Mouse (Mus musculus) spleen, adult 2 months (tissue): ENCODE results near the gene Gmds. TPM values are rescaled to one million over a fixed set of nuclear protein-coding genes. Genes with fewer than 3 reads are reported as not detected.

Source experiments
- DNase-seq, 2 experiments: peaks; one replicate each; pipeline versions ENCODE4 v3.0.0 to v3.0.0-alpha.2; 2012 to 2021; ENCODE audit warnings: low spot score in 2 of 2, low read depth in 1 of 2
- H3K27ac ChIP-seq: fragments of 200-500 bp; 2 replicates; pipeline ENCODE4 v1.5.1; 2012; ENCODE audit warnings: low read length, inconsistent platforms; ENCODE audit not compliant: insufficient read depth
- H3K27me3 ChIP-seq: fragments of 200-500 bp; 2 replicates; pipeline ENCODE4 v1.6.1; 2012; ENCODE audit warnings: mild to moderate bottlenecking, moderate library complexity, low read length, inconsistent platforms; ENCODE audit not compliant: control insufficient read depth, insufficient read depth
- H3K36me3 ChIP-seq: fragments of 200-500 bp; 2 replicates; pipeline ENCODE4 v1.6.1; 2012; ENCODE audit warnings: mild to moderate bottlenecking, low read length, inconsistent platforms; ENCODE audit not compliant: control insufficient read depth, insufficient read depth
- H3K4me1 ChIP-seq: fragments of 200-500 bp; 2 replicates; pipeline ENCODE4 v1.6.1; 2011; ENCODE audit warnings: inconsistent platforms; ENCODE audit not compliant: control insufficient read depth, insufficient read depth, insufficient read length
- H3K4me3 ChIP-seq: fragments of 200-500 bp; 2 replicates; pipeline ENCODE4 v1.5.1; 2011; ENCODE audit warnings: mild to moderate bottlenecking, inconsistent platforms; ENCODE audit not compliant: insufficient read depth, insufficient read length; ENCODE audit errors: extremely low read depth
- CTCF ChIP-seq: fragments of 200-500 bp; IDR thresholded peaks from 2 replicates; pipeline ENCODE4 v1.5.1; 2011; ENCODE audit warnings: mild to moderate bottlenecking, inconsistent platforms; ENCODE audit not compliant: insufficient read depth, insufficient read length, insufficient replicate concordance; ENCODE audit errors: extremely low read depth
- POLR2A ChIP-seq: fragments of 200-500 bp; IDR thresholded peaks from 2 replicates; pipeline ENCODE4 v1.6.1; 2011; ENCODE audit warnings: low read depth, low read length, inconsistent platforms
- WGBS: fragments of 180-500 bp; shearing (Covaris S2); methylation state at CpG from one replicate; pipeline ENCODE4 v1.1.7; 2018; 5-methylcytosine and 5-hydroxymethylcytosine counted together
- polyA plus RNA-seq: library from polyadenylated mRNA; depleted of rRNA; stranded (reverse); fragments of >200 nt; gene quantifications from 2 replicates; pipeline ENCODE4 v1.2.3, GENCODE M21; 2012

The Gmds gene
- polyA plus RNA-seq, 1 experiment = 7.9 TPM

- Histone ChIP-seq H3K27ac (no peak overlapping the region), H3K4me3 (no peak overlapping the region), H3K4me1 (no peaks in the 10 kb centered on the region), H3K27me3 (no peaks in the 10 kb centered on the region), H3K36me3 (no peaks in the 10 kb centered on the region; the same call in 1 of the 2 replicates)
- no peak for DNase-seq
- 84% methylated on average over 9 of the region's 9 CpGs for WGBS
- TF ChIP-seq POLR2A (no peak), CTCF (no peak)
These were observed 508.2 kb downstream of the Gmds start for GRCm38 (mm10) chr13:31830332-31830731.

GRCm38 (mm10) chr13:31828446-31828845, 510.1 kb downstream of the Gmds start:
- Histone ChIP-seq H3K4me1 (no peaks in the 10 kb centered on the region), H3K27me3 (no peaks in the 10 kb centered on the region), H3K36me3 (no peaks in the 10 kb centered on the region), H3K4me3 (no peak overlapping the region), H3K27ac (no peak overlapping the region)
- WGBS = 85% methylated on average over 4 of the region's 4 CpGs
- DNase-seq = no peak
- TF ChIP-seq CTCF (no peak), POLR2A (no peak)

GRCm38 (mm10) chr13:31827820-31828332, 510.7 kb downstream of the Gmds start:
- H3K4me1 ChIP-seq = no peaks in the 10 kb centered on the region
- DNase-seq = no peak
- WGBS = 74% methylated on average over 3 of the region's 3 CpGs
- H3K27me3 ChIP-seq = no peaks in the 10 kb centered on the region
- H3K27ac ChIP-seq = no peak overlapping the region
- H3K36me3 ChIP-seq = no peaks in the 10 kb centered on the region
- TF ChIP-seq CTCF = no peak
- no peak for TF ChIP-seq POLR2A
- no peak overlapping the region for H3K4me3 ChIP-seq

GRCm38 (mm10) chr13:31827160-31827559, 511.4 kb downstream of the Gmds start:
- no peaks in the 10 kb centered on the region for H3K4me1 ChIP-seq
- no peaks in the 10 kb centered on the region for H3K36me3 ChIP-seq
- H3K4me3 ChIP-seq = no peak overlapping the region
- DNase-seq = no peak
- no peaks in the 10 kb centered on the region for H3K27me3 ChIP-seq
- no peak overlapping the region for H3K27ac ChIP-seq
- 93% methylated on average over 5 of the region's 5 CpGs for WGBS
- TF ChIP-seq POLR2A (no peak), CTCF (no peak)

GRCm38 (mm10) chr13:31825180-31825579, 513.4 kb downstream of the Gmds start:
- TF ChIP-seq CTCF (no peak), POLR2A (no peak)
- H3K36me3 ChIP-seq = no peaks in the 10 kb centered on the region
- H3K4me1 ChIP-seq = no peaks in the 10 kb centered on the region
- H3K27me3 ChIP-seq = no peaks in the 10 kb centered on the region
- no peak overlapping the region for H3K4me3 ChIP-seq
- 93% methylated on average over 1 of the region's 1 CpGs for WGBS
- no peak overlapping the region for H3K27ac ChIP-seq
- no peak for DNase-seq

GRCm38 (mm10) chr13:31823316-31823715, 515.2 kb downstream of the Gmds start:
- no peak for TF ChIP-seq CTCF
- TF ChIP-seq POLR2A = no peak
- no peaks in the 10 kb centered on the region for H3K4me1 ChIP-seq
- no peak overlapping the region for H3K27ac ChIP-seq
- H3K27me3 ChIP-seq = no peaks in the 10 kb centered on the region
- no peak overlapping the region for H3K4me3 ChIP-seq
- no peak for DNase-seq
- 77% methylated on average over 5 of the region's 5 CpGs for WGBS
- H3K36me3 ChIP-seq = no peaks in the 10 kb centered on the region

GRCm38 (mm10) chr13:31821050-31821449, 517.5 kb downstream of the Gmds start:
- no peak for TF ChIP-seq CTCF
- TF ChIP-seq POLR2A = no peak
- Histone ChIP-seq H3K36me3 (no peaks in the 10 kb centered on the region), H3K27ac (no peak overlapping the region), H3K4me3 (no peak overlapping the region), H3K27me3 (no peaks in the 10 kb centered on the region), H3K4me1 (no peaks in the 10 kb centered on the region)
- no peak for DNase-seq
- WGBS = 58% methylated on average over 6 of the region's 6 CpGs
